Mouse (Mus musculus) regulatory T cell (primary cell): Measurements from ENCODE around the gene Fbxo34.
"Not testable (repeated sequence)": the region's sequence is repeated elsewhere in the genome, so short reads cannot be mapped to it uniquely, and the experiment has no call there.

Experiments
- in situ Hi-C: fragments of 300-600 bp; cut with MboI, MseI; formaldehyde crosslinking; loops from one replicate; pipeline ENCODE4 v1.15.1; 2025; ENCODE audit warnings: high pct_unique_total_duplicates

Fbxo34 gene

DNA sequence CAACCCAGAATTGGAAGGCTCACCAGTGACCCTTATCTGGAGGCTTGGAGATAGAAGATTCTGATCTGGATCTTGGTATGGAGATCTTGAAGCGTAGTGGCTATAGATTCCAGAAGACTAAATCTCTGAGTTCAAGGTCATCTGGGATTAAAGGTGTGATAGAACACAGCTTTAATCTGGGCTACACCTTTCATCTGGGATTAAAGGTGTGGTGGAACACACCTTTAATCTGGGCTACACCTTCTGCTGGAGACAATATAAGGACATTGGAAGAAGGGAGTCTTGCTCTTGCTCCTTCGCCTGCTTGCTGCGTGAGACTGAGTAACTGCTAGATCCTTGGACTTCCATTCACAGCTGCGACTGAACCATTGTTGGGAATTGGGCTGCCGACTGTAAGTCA is at the start of gene Fbxo34:
TSS of gene Fbxo34 (plus strand) at position 301 of the 400 bp plus-strand sequence.
- in situ Hi-C loops, result not testable (repeated sequence)

GRCm38 (mm10) chr14:47402735-47403134 is 47.5 kb upstream of the Fbxo34 start:
- in situ Hi-C loops, result no loop called here

GRCm38 (mm10) chr14:47406000-47406399 is 44.2 kb upstream of the Fbxo34 start:
- in situ Hi-C loops, result no loop called here

DNA sequence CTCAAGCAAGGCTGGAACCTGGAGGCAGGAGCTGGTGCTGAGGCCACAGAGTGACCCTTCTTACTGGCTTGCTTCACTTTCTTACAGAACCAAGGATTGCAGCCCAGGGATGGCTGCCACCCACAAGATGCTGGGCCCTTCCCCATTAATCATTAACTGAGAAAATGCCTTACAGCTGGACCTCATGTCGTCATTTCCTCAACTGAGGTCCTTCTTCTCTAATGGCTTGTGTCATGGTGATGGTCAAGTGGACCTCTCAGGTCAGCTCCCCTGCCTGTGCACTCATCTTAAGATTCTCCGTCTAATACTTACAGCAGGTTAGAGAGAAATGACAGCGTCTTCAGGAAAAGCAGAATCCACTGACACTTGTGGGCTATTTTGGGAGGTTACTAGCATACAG is 32.9 kb upstream of the Fbxo34 start:
- in situ Hi-C loops, result no loop called here

- in situ Hi-C loops, result no loop called here
Observed at GRCm38 (mm10) chr14:47417775-47418665, 32.2 kb upstream of the Fbxo34 start, which contains the start of gene Dlgap5. Dlgap5 (minus strand) TSS chr14:47418407.

DNA sequence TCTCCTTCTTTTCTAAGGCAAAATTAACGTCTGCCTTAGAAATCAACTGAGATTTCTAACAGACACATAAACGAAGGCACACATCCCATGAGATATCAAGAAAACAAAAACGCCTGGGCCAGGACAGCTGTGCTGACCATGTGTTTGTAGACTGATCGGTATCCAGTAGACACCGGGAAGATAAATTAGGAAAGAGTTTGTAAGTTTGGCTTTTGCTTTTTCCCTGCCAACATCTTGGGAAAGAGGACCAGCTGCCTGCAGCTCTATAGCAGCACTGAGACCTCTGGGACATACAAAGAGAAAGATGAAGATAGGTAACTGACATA is 31.6 kb upstream of the Fbxo34 start:
- in situ Hi-C loops, result no loop called here

GRCm38 (mm10) chr14:47419034-47419625 is 31.1 kb upstream of the Fbxo34 start:
- in situ Hi-C loops, result no loop called here

DNA sequence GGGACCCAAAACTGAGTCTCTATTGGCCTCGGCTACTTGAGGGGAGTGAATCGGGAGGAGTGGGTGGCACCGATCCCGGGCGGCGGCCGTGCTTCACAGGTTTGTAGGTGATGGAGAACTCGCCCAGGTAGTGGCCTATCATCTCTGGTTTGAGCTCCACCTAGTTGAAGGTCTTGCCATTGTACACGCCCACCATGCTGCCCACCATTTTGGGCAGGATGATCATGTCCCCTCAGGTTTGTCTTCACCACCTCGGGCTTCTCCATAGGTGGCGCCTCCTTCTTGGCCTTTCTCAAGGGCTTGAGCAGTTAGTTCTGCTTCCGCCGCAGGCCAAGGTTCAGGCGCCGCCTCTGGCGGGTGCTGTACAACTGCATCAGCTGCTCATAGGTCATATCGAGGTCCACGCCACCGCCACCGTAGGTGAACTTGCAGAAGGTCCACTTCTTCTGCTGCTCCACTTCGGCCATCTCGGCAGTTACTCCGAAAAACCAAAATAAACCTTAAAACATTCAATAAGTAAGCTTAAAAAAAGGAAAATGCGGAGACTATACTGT is 30.4 kb upstream of the Fbxo34 start:
- in situ Hi-C loops, result no loop called here

DNA sequence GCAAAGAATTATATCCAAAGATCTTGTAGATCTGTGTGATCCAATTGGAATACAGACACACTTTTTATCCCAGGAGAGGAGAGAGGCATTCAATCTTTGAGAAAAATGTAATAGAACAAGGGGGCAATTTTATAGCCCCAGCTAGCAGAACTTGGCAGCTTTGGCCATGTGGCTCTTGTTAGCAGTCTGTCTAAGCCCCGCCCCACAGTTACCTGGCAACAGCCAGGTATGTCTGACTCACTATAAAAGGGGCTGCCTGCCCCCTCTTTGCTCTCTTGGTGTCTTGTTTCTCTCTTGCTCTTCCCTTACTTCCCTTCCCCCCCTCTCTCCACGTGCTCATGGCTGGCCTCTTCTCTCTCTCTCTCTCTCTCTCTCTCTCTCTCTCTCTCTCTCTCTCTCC is 28.6 kb upstream of the Fbxo34 start:
- in situ Hi-C loops, result no loop called here

DNA sequence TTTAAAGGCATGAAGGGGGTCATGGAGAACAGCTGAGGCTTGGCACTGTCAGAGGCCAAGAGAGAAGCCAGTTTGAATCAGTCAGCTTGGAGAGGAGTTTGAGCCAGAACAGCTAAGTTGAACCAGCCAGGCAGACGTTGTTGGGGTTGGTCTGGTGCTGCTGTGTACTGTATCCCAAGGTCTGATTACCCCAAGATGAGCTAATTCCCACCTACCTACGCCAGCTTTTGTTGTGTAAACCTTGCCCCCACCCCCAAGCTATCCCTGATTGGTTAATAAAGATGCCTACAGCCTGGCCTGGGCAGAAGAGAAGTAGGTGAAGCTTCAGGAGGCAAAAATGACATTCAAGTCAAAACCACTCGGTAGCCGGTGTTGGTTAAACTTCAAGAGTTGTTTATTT is 27.8 kb upstream of the Fbxo34 start:
- in situ Hi-C loops, result no loop called here

- in situ Hi-C loops, result no loop called here
Observed at GRCm38 (mm10) chr14:47432987-47433386, 17.2 kb upstream of the Fbxo34 start.

DNA sequence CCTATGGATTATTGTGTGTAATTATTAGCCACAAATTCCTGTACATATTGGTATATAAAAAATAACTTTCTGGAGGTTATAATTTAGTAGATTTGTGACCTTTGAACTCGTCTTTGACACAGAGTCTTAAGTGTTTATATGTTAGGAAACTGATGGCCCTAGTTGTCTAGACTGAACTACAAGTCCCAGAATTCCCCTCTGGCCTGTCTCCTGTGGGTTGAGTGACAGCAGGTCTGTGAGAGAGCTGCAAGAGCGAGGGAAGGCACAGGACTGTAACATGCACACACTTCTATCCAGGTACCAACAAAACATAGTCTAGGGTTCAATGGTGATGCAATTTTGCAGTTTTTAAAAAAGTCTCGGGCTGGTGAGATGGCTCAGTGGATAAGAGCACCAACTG is 11.3 kb upstream of the Fbxo34 start:
- in situ Hi-C loops, result no loop called here

DNA sequence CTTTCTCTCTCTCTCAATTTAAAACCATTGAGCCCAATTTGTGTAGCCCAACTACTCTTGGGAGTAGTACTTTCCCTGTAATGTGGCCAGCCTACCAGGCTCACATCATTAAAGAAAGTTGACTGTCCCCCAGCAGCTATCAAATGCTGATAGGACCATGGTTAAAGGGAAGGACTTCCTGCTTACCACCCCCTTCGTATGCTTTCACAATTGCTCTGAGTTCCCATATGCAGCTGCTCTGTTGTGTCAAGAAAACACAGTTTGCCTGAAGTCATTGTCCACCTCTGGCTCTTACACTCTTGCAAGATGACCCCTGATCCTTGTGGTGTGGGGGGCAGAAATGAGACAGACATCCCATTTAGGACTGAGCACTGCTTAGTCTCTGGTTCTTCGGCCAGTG is 5.3 kb upstream of the Fbxo34 start:
- in situ Hi-C loops, result loop anchor here (5.0 to 10.0 kb wide), 2 partner anchors 98 to 1340 kb away; no protein-coding TSS in a partner anchor

DNA sequence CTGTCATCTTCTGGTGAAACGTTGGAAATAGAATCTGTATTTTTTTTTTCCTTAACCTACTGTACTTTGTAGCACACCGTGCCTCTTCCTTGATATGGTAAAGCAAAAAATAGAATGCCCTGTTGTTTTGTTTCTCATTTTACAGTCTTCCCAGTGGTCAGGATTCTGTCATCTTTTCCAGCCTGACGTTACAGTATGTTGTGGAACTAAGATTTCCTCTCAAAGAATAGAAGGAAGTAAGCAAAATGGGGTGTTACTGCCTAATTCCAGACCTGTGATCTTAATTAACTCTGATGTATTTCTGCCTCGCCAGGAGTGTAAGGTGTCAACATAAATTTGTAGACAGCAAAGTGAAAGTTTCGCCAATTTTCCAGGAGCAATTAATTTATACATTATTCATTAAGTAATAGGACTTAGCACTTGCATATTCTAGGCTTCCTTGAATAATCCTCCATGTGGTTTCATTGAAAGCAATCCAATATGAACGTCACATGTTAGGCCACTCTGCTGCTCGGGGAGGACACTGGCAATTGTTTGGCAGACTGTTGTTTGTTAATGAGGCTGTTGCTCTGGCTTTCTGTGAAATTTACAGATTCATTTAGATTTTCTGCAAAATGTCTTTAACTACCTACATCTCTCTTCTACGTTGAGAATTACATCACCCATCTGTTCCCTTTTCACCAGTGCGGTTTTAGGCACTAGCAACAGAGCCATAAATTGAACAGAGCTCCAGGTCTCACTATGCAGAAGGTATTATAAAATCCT is 4.7 kb upstream of the Fbxo34 start:
- in situ Hi-C loops, result loop anchor here (10.0 kb wide), 1 partner anchor 1339 kb away; no protein-coding TSS in a partner anchor

DNA sequence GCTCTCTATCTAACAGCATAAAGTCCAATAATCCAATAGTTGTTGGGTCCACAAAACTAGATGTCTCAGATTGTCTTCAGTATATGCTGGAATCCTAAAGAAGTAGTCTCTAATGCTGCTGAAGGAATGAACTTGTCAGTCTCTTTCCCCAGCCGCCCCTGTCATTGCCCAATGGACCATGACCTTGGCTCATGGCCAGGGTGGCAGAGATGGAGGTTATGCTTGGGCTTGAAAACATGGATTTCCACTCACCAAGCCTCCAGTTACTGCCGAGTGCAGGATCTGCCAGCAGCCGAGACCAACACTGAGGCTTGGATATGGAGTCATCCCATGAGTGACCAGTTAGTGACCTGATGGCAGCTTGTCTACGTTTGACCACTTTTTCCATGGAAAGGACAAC is 9.3 kb downstream of the Fbxo34 start:
- in situ Hi-C loops, result no loop called here

- in situ Hi-C loops, result no loop called here
Observed at GRCm38 (mm10) chr14:47461997-47462396, 11.8 kb downstream of the Fbxo34 start.

- in situ Hi-C loops, result no loop called here
Observed at GRCm38 (mm10) chr14:47462453-47462852, 12.2 kb downstream of the Fbxo34 start.

DNA sequence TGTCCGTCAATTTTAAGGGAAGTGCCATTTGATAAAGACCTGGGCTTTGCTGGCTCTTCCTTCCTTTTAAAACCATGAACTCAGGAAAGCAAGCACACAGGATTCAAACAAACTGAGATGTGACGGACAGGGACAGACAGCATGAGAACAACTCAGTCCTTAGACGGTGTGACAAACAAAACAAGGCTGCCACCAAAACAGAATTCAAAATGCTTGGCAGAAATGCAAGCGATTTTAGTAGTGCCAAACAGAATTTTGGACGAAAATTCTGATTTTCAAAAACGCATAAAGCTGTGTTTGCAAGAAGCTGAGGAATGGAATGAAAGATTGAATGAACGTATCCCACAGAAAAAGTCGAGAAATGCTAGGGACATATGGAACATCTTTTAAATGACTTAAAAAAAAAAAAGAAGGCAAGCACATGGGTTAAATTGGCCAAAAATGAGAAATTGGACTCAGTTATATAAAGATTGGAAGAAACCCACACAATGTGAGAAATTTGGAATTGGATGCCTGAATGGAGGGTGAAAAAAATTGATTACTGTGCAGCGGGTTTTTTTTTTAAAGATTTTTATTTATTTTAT is 12.7 kb downstream of the Fbxo34 start:
- in situ Hi-C loops, result no loop called here

GRCm38 (mm10) chr14:47464426-47464825 is 14.2 kb downstream of the Fbxo34 start:
- in situ Hi-C loops, result no loop called here

DNA sequence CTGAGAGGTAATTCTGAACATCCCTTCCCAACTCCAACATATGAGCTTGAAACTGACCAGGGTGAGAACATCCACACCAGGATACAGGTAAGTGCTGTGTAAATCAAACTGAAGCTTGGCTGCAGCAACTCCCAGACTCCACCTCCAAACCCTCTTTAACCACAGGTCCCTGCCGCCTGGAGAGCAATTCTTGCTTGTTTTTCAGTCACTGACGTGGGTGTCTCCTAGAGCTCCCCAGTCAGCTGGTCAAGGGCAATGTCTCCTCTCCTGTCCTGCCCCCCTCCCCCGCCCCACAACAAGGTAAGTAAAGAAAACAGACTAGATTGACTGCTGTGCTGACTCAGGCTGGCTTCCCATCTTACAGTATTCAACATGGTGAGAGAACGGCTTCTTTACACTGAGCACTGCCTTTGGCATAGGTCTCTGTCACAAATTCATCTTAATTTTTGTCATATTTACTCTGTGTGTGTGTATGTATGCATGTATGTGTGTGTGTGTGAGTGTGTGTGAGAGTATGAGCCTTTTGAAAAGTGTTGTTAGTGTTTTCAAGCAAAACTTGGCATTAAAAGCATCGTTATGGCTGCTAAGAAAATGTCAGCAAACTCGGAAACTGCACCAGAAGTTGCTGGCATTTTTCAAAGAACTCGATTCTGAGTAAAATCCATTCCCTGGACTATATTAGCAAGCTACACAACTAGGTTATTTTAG is 15.4 kb downstream of the Fbxo34 start:
- in situ Hi-C loops, result no loop called here

GRCm38 (mm10) chr14:47472359-47472742 is 22.1 kb downstream of the Fbxo34 start:
- in situ Hi-C loops, result no loop called here
